Mouse (Mus musculus) midbrain, embryonic 14.5 days (tissue): ENCODE data around the gene Dgka. TPM values are rescaled to one million over a fixed set of nuclear protein-coding genes. Genes with fewer than 3 reads are reported as not detected.

ENCODE experiments used
- polyA plus RNA-seq: library from polyadenylated mRNA; unstranded; fragments of >200 nt; fragmentation: Nextera tagmentation; extraction: Ambion mirVana; gene quantifications from 2 replicates; pipeline ENCODE4 v1.2.1, GENCODE M21; 2014

Dgka gene
- polyA plus RNA-seq, 1 experiment from 2014 or later = 5.7 TPM

Other genes starting within 250 kb of the Dgka start
- 5.3 and 6.8 TPM in 2 replicates for gene Myl6b, start 246.2 kb downstream of the Dgka start, polyA plus RNA-seq
- 6.0 and 10.9 TPM in 2 replicates for gene Esyt1, start 219.0 kb downstream of the Dgka start, polyA plus RNA-seq
- gene Zc3h10, start 197.1 kb downstream of the Dgka start, polyA plus RNA-seq = 17.6 and 19.6 TPM in 2 replicates
- gene Rpl41, start 195.6 kb downstream of the Dgka start, polyA plus RNA-seq = 2,375 and 2,760 TPM in 2 replicates
- 122 and 142 TPM in 2 replicates for gene Pa2g4, start 178.9 kb downstream of the Dgka start, polyA plus RNA-seq
- 0.26 and 0.47 TPM in 2 replicates for gene Erbb3, start 155.2 kb downstream of the Dgka start, polyA plus RNA-seq
- gene Rps26, start 118.1 kb downstream of the Dgka start, polyA plus RNA-seq = 529 and 586 TPM in 2 replicates
- 21.2 and 23.6 TPM in 2 replicates for gene Ikzf4, start 98.9 kb downstream of the Dgka start, polyA plus RNA-seq
- gene Suox, start 70.8 kb downstream of the Dgka start, polyA plus RNA-seq = 10.3 and 10.4 TPM in 2 replicates
- 80.4 and 100 TPM in 2 replicates for gene Rab5b, start 48.6 kb downstream of the Dgka start, polyA plus RNA-seq
- gene Pmel, start 40.7 kb downstream of the Dgka start, polyA plus RNA-seq = 0.22 and 0.38 TPM in 2 replicates
- gene Cdk2, start 39.8 kb downstream of the Dgka start, polyA plus RNA-seq = 13.2 and 24.2 TPM in 2 replicates
- 46.7 and 60.0 TPM in 2 replicates for gene Pym1, start 3.0 kb upstream of the Dgka start, polyA plus RNA-seq
- gene Mmp19, start 46.1 kb upstream of the Dgka start, polyA plus RNA-seq = 0.22 and 0.41 TPM in 2 replicates
- 38.6 and 42.7 TPM in 2 replicates for gene Dnajc14, start 59.2 kb upstream of the Dgka start, polyA plus RNA-seq
- gene Tmem198b, start 59.5 kb upstream of the Dgka start, polyA plus RNA-seq = 11.7 and 13.1 TPM in 2 replicates
- gene Sarnp, start 72.5 kb upstream of the Dgka start, polyA plus RNA-seq = 150 and 152 TPM in 2 replicates
- 23.4 and 24.8 TPM in 2 replicates for gene Ormdl2, start 76.8 kb upstream of the Dgka start, polyA plus RNA-seq
- 7.9 and 9.6 TPM in 2 replicates for gene Gdf11, start 146.9 kb upstream of the Dgka start, polyA plus RNA-seq
- gene Cd63, start 156.1 kb upstream of the Dgka start, polyA plus RNA-seq = 120 and 138 TPM in 2 replicates
- gene Rdh5, start 178.0 kb upstream of the Dgka start, polyA plus RNA-seq = 11.6 and 15.2 TPM in 2 replicates
- gene Bloc1s1, start 179.2 kb upstream of the Dgka start, polyA plus RNA-seq = 249 and 282 TPM in 2 replicates
- 3.4 and 4.9 TPM in 2 replicates for gene Itga7, start 189.0 kb upstream of the Dgka start, polyA plus RNA-seq
- not detected in 2 replicates for gene Mettl7b, start 216.1 kb upstream of the Dgka start, polyA plus RNA-seq
- not detected in 2 replicates for gene Olfr9, start 244.6 kb upstream of the Dgka start, polyA plus RNA-seq